Mouse (Mus musculus) ES-E14 (cell line): ENCODE measurements around the gene Ell2.

ENCODE experiments used
- CHD2 ChIP-seq: IDR thresholded peaks from 2 replicates; pipeline ENCODE4 v1.6.1; 2014; ENCODE audit warnings: mild to moderate bottlenecking, low read depth, low read length, inconsistent platforms
- HCFC1 ChIP-seq: IDR thresholded peaks from 2 replicates; pipeline ENCODE4 v1.6.1; 2012; ENCODE audit warnings: low read length, inconsistent platforms, borderline replicate concordance; ENCODE audit not compliant: insufficient read depth
- ZC3H11A ChIP-seq: IDR thresholded peaks from 2 replicates; pipeline ENCODE4 v1.6.1; 2012; ENCODE audit warnings: low read depth, mild to moderate bottlenecking, inconsistent platforms, low read length, borderline replicate concordance
- ZNF384 ChIP-seq: IDR thresholded peaks from 2 replicates; pipeline ENCODE4 v1.6.1; 2012; ENCODE audit warnings: low read depth, low read length, inconsistent platforms

DNA sequence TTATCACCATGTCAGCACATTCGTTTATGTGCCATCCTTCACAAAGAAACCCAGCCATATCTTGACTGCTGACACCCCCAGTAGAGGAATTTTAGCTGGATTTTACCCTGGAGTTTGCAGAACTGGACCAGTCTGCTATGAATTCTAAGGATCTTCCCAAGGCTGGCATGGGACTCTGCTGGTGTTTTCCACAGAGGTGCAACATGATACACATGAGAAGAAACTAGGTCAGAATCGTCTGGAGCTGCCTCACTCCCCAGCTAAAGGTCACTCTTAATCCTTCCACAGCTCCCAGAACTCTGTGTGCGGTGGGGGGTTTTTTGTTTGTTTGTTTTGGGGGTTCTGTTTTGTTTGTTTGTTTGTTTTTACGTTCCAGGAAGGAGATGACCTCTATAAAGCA is 79.2 kb downstream of the Ell2 start:
- no peak for TF ChIP-seq HCFC1
- TF ChIP-seq ZC3H11A = no peak
- TF ChIP-seq ZNF384 = no peak
- no peak for TF ChIP-seq CHD2
